Mouse (Mus musculus): Measurements from ENCODE around the gene Anapc1. TPM values are rescaled to one million over a fixed set of nuclear protein-coding genes. Genes with fewer than 3 reads are reported as not detected.
A peak's percentile ranks its signal among the peaks of the same experiment; 100 is the strongest.

Gene Anapc1
- polyA plus RNA-seq, 1 experiment from 2014 or later: 24.2 TPM

GRCm38 (mm10) chr2:128566304-128567147 is 120.7 kb downstream of the Anapc1 start:
- no peak overlapping the region for H3K4me2 ChIP-seq (ENCODE audit: low read depth, low read length)
- 63% methylated on average over 10 of the region's 10 CpGs for WGBS (ENCODE audit: insufficient replicate concordance)
- H3K27ac ChIP-seq (ENCODE audit: low read length): no peak overlapping the region
- no peaks in the 10 kb centered on the region for H3K36me3 ChIP-seq (ENCODE audit: control insufficient read depth, insufficient read depth)
- no peaks in the 10 kb centered on the region for H3K9me3 ChIP-seq (replicated peaks; ENCODE audit: control insufficient read depth, low read length)
- no peaks in the 10 kb centered on the region for H3K27me3 ChIP-seq (ENCODE audit: control insufficient read depth, insufficient read depth, low read depth, low read length)
- no peaks in the 10 kb centered on the region; the same call in 1 of the 2 replicates for H3K4me1 ChIP-seq (ENCODE audit: control insufficient read depth, low read depth, low read length)
- 0 out of 2 replicates have a peak, but pooled peaks have one; percentile 30 for ATAC-seq (ENCODE audit: low read depth)
- H3K9ac ChIP-seq (ENCODE audit: low read depth, low read length): no peak overlapping the region
- no peak overlapping the region for H3K4me3 ChIP-seq (ENCODE audit: low read depth, low read length)

- no peak overlapping the region for H3K4me2 ChIP-seq (ENCODE audit: low read depth, low read length)
- no peaks in the 10 kb centered on the region for H3K9me3 ChIP-seq (replicated peaks; ENCODE audit: control insufficient read depth, low read length)
- H3K4me3 ChIP-seq (ENCODE audit: low read depth, low read length): no peak overlapping the region
- no peaks in the 10 kb centered on the region for H3K27me3 ChIP-seq (ENCODE audit: control insufficient read depth, insufficient read depth, low read depth, low read length)
- ATAC-seq (ENCODE audit: low read depth): no peak
- no peaks in the 10 kb centered on the region; the same call in 1 of the 2 replicates for H3K4me1 ChIP-seq (ENCODE audit: control insufficient read depth, low read depth, low read length)
- 63% methylated on average over 8 of the region's 8 CpGs for WGBS (ENCODE audit: insufficient replicate concordance)
- H3K36me3 ChIP-seq (ENCODE audit: control insufficient read depth, insufficient read depth): no peaks in the 10 kb centered on the region
- no peak overlapping the region for H3K27ac ChIP-seq (ENCODE audit: low read length)
- H3K9ac ChIP-seq (ENCODE audit: low read depth, low read length): no peak overlapping the region
Measured at GRCm38 (mm10) chr2:128565904-128566303, 121.3 kb downstream of the Anapc1 start.

- Histone ChIP-seq H3K4me3 (ENCODE audit: low read depth, low read length) (no peak overlapping the region), H3K9ac (ENCODE audit: low read depth, low read length) (no peak overlapping the region), H3K27me3 (ENCODE audit: control insufficient read depth, insufficient read depth, low read depth, low read length) (no peaks in the 10 kb centered on the region), H3K4me2 (ENCODE audit: low read depth, low read length) (no peak overlapping the region), H3K4me1 (ENCODE audit: control insufficient read depth, low read depth, low read length) (no peaks in the 10 kb centered on the region; the same call in 1 of the 2 replicates), H3K27ac (ENCODE audit: low read length) (no peak overlapping the region), H3K9me3 (replicated peaks; ENCODE audit: control insufficient read depth, low read length) (no peaks in the 10 kb centered on the region), H3K36me3 (ENCODE audit: control insufficient read depth, insufficient read depth) (no peaks in the 10 kb centered on the region)
- WGBS (ENCODE audit: insufficient replicate concordance): 55% methylated on average over 3 of the region's 3 CpGs
- ATAC-seq (ENCODE audit: low read depth): no peak
Measured at GRCm38 (mm10) chr2:128564195-128564594, 123.0 kb downstream of the Anapc1 start.

Other genes with a start within 250 kb of the Anapc1 start
- gene Spdye4c, start 96.2 kb downstream of the Anapc1 start, polyA plus RNA-seq (2015; fragmentation: Nextera tagmentation; extraction: Ambion mirVana): not detected in 2 replicates
- gene Mertk, start 11.6 kb upstream of the Anapc1 start, polyA plus RNA-seq (2015; fragmentation: Nextera tagmentation; extraction: Ambion mirVana): 6.4 and 7.4 TPM in 2 replicates
- 9.3 and 10.5 TPM in 2 replicates for gene Tmem87b, start 130.7 kb upstream of the Anapc1 start, polyA plus RNA-seq (2015; fragmentation: Nextera tagmentation; extraction: Ambion mirVana)
- 0.21 and 0.42 TPM in 2 replicates for gene Fbln7, start 175.6 kb upstream of the Anapc1 start, polyA plus RNA-seq (2015; fragmentation: Nextera tagmentation; extraction: Ambion mirVana)

Measured in liver, embryonic 16.5 days (tissue).